Mouse (Mus musculus) lung, postnatal 0 days (tissue): ENCODE measurements around the gene Ppp3cb.

Source experiments
- CTCF ChIP-seq: IDR thresholded peaks from 2 replicates; pipeline ENCODE4 v1.5.1; 2016; ENCODE audit warnings: antibody characterized with exemption, mild to moderate bottlenecking
- EP300 ChIP-seq: IDR thresholded peaks from 2 replicates; pipeline ENCODE4 v1.6.1; 2016; ENCODE audit warnings: antibody characterized with exemption, mild to moderate bottlenecking, control low read depth

- TF ChIP-seq CTCF (no peak), EP300 (no peak)
These were observed 93.4 kb downstream of the Ppp3cb start for GRCm38 (mm10) chr14:20452929-20453328.
